Mouse (Mus musculus) cortical plate, adult 2 months (tissue): ENCODE measurements at regions not wholly inside any gene's neighbourhood (a gene's known extent, or its start where the extent isn't known, plus 50 kb on each side); places are given as distances from the start of the nearest gene placed in this dataset.
A peak's percentile ranks its signal among the peaks of the same experiment; 100 is the strongest.

ENCODE experiments used
- H3K27ac ChIP-seq: fragments of 200-500 bp; 2 replicates; pipeline ENCODE4 v1.5.1; 2012; ENCODE audit warnings: low read length, control low read depth, inconsistent platforms; ENCODE audit not compliant: insufficient read depth
- H3K4me1 ChIP-seq: fragments of 200-500 bp; 2 replicates; pipeline ENCODE4 v1.6.1; 2011; ENCODE audit warnings: low read length; ENCODE audit not compliant: control insufficient read depth, insufficient read depth
- H3K4me3 ChIP-seq: fragments of 200-500 bp; 2 replicates; pipeline ENCODE4 v1.5.1; 2011; ENCODE audit warnings: mild to moderate bottlenecking, low read length, control low read depth; ENCODE audit not compliant: insufficient read depth
- CTCF ChIP-seq: fragments of 200-500 bp; IDR thresholded peaks from 2 replicates; pipeline ENCODE4 v1.5.1; 2011; ENCODE audit warnings: mild to moderate bottlenecking, control low read depth, low read length; ENCODE audit not compliant: insufficient read depth; ENCODE audit errors: extremely low read depth
- POLR2A ChIP-seq: fragments of 200-500 bp; IDR thresholded peaks from 2 replicates; pipeline ENCODE4 v1.6.1; 2011; ENCODE audit warnings: mild to moderate bottlenecking, low read length, control low read depth; ENCODE audit not compliant: insufficient read depth; ENCODE audit errors: extremely low read depth

DNA sequence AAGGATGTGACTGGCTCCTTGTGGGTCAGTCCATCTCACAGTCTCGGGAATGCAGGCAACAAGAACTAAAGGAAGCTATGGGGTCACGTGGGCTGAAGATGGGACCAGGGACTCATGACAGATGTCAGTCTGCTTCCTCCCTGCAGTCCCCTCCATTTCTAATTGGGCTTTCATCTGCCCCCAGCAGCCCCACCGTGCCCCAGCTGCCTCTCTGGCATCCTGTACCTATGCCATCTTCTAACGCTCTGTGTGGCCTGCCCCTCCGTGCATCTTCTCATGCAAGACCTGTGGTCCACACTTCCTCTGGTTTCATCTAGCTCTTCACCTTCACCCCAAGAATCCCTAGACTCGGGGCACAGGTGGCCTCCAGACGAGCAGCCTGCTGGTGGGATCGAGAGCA is 115.4 kb upstream of the Csf3r start:
- no peak for TF ChIP-seq CTCF
- H3K27ac ChIP-seq, result no peak overlapping the region
- H3K4me3 ChIP-seq, result no peak overlapping the region
- no peaks in the 10 kb centered on the region for H3K4me1 ChIP-seq

DNA sequence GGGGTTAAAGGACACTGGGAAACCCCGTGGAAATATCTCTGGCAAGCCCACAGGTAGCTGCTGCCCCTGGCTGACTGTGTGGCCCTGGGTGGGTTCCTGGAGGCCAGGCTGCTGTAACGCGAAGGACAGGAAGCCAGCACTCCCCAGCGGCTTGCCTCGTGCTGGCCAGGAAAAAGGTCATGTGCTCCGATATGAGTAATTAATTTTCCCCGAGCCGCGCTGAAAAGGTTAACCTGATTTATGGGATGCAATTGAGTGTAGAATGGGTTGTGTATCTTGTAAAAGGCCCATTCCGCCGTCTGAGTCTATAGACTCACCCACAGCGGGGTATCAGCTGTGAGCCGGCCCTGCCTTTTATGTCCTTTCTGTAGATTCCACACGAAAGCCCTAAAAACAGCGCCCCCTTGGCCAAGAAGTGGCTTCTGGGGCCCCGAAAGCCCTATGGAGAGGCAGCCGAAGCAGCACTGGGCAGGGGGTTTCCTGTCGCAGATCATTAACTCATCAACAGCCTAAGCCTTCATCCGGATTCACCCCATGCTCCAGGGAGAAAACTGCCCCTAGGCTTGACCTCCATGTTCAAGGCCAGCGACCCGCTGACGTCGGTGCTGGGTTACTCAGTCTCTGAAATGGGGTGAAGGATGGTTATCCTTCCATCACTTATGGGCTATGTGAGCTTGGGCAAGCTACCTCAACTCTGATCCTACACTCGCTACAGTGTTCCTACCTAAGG is 112.6 kb upstream of the Csf3r start:
- no peak overlapping the region for H3K27ac ChIP-seq
- H3K4me1 ChIP-seq, result no peaks in the 10 kb centered on the region
- no peak overlapping the region for H3K4me3 ChIP-seq
- TF ChIP-seq CTCF, result no peak

DNA sequence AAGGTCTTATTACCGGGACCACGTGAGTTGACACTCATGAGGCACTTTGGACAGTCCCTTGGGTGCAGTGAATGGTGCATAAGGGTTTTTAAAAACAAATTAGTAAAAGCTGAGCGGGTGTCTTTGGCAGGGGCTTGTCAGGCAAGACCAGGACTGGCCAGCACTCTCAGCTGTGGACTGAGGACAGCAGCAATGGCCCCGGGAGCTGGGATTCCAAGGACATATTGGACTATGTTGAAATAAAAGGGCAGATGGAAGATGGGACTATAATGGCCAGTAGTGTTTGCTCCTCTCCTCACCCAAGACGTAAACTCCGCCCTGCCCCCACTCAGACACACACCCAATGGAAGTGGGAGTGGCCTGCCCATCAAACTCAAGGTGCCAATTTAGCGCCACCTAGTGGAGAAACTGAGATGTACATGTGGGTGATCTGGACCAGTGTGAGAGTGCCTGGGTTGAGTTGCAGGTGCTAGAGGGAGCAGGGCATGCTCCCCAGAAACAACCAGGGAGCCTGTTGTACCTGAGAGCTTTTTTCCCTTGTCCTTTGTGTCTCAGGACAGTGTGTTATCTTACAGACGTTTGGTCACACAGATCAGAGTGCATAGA is 111.8 kb upstream of the Csf3r start:
- TF ChIP-seq POLR2A (no peak), CTCF (peak; percentile 66)
- H3K4me3 ChIP-seq, result no peak overlapping the region
- H3K4me1 ChIP-seq, result no peaks in the 10 kb centered on the region
- H3K27ac ChIP-seq, result no peak overlapping the region

DNA sequence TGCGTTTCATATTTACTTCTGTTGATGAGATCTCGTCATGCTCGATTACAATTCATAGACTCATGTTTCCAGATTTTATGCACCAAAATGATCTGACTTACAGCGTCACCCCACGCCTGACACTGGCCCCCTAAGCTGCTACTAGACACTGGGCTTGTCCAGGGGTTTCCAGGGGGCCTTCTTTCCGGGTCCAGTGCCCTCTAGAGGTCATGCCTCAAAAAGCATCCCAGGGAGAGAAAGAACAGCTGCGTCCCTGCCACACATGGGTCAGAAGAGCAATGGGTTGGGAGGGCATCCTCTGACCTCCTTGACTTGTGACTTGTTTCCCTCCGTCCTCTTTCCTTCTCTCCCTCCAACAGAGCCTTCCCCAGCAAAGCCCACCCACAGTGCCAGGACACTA is 109.2 kb upstream of the Csf3r start:
- Histone ChIP-seq H3K27ac (no peak overlapping the region), H3K4me1 (no peaks in the 10 kb centered on the region), H3K4me3 (no peak overlapping the region)
- no peak for TF ChIP-seq POLR2A
- peak; percentile 23; the same call in 1 of the 2 replicates for TF ChIP-seq CTCF

DNA sequence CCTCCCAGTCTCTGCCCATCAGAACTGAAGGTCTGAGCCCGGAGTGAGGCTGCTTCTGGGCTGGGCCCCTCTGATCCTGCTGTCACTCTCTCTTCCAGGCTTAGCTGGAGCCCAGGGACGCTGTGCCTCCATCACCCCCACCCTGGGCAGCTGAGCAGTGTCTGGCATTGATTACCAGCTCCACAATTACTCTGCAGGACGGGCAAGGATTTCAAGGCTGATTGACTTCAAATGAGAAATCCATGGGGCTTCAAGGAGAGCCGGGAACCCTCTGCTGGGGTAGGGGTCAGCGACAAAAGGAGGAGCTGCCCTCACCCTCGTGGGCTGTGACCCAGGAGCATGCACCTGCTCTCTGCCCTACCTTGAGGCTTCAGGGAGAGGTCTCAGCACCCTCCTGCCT is 107.1 kb upstream of the Csf3r start:
- TF ChIP-seq CTCF (no peak), POLR2A (no peak)
- H3K4me1 ChIP-seq, result no peaks in the 10 kb centered on the region
- no peak overlapping the region for H3K27ac ChIP-seq
- H3K4me3 ChIP-seq, result no peak overlapping the region

DNA sequence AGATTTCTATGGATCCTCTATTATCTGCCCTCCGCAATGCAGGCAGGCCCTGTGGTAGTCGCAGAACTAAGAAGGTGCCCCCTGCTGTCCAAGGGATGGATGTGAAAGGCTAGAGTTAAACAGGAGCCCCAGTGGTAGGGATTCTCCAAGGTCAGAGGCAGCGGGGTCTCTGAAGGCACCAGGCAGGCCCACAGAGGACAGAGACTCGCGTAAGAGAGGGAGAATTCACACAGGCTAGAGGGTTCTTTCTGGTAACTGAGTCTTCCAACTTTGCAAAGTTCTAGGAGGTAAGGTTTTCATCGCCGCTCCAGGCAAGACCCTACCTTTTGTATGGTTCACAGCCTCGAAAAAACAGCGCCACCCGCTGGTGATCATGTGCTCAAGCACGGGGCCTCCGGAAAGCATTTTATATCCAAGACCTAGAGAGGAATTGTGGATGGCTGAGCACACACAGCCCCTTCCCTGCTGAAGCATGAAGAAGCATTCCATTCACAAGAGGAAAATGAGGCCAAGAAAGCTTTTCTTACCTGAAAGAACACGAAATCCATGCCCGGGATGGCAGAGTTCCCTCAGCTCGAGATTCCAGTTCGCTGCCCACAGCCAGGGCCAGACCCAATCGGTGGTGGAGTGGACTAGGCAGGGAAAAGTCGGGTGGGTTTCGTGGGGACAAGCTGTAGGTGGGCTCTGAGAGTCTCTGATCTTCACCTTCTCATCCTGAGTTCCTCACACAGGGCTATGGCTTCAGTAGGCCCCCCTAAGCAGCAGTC is 102.6 kb upstream of the Csf3r start:
- peak; percentile 36; the same call in 1 of the 2 replicates for TF ChIP-seq CTCF
- TF ChIP-seq POLR2A, result no peak
- no peaks in the 10 kb centered on the region for H3K4me1 ChIP-seq
- H3K27ac ChIP-seq, result no peak overlapping the region
- no peak overlapping the region for H3K4me3 ChIP-seq

DNA sequence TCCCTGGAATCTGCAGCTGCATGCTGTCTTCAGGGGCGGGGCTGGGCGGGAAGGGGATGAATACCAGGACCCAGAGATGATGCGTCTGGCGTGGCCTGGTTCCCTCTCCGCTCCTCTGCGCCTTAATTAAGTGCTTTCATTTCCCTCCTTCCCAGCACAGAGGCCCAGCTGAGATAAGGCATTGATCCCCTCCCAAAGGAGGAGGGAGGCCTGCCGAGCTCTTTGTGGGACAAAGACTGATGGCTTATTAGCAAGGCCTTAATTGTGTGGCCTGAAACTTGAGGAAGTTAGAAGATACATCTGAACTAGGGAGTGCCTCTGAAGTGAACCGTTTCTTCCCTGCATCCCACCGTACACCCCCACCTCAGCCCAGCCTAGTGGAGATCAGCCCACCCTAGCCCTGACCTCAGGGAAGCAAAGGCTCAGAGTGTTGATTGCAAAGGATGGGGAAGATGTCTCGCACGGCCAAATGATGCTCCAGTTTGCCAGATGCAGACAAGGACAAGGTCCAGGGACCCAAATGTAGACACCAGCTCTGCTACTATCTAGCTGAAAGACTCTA is 102.0 kb upstream of the Csf3r start:
- no peak for TF ChIP-seq CTCF
- TF ChIP-seq POLR2A, result no peak
- H3K27ac ChIP-seq, result no peak overlapping the region
- no peak overlapping the region for H3K4me3 ChIP-seq
- H3K4me1 ChIP-seq, result no peaks in the 10 kb centered on the region

DNA sequence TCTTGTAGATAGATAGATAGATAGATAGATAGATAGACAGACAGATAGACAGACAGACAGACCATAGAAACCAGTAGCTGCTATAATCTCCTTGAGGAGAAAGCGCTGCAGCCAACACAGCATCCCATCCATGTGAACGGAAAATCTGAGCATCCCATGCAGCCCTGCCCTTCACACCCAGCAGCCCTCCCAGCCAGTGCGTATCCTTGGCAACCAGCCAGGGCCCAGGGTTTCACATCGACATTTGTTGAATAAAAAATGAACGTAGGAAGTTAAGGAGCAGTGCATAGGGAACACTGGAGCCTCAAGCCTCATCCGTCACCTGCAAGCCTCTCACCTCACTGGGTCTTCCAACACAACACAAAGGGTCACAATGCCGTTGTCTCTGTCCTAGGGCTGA is 101.1 kb upstream of the Csf3r start:
- Histone ChIP-seq H3K27ac (no peak overlapping the region), H3K4me1 (no peaks in the 10 kb centered on the region), H3K4me3 (no peak overlapping the region)
- TF ChIP-seq POLR2A (no peak), CTCF (no peak)

DNA sequence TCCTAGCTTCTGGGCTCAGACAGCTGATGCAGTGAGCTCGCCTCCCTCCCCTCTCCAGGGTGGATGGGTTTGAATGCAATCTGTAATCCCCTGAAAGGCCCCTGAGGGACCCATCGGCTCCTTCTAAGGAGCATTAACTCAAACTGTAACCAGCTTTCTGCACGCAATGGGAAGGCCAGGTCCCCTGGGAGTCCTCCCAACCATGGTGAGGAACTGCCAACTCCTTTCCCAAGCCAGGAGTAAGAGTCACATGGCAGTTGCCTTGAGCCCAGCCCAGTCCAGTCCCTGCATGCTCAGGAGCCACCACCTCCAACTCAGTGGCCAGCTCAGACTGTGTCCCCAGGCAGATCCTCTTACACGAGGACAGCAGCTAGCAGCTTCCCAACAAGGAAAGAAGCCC is 96.2 kb upstream of the Csf3r start:
- no peak overlapping the region for H3K4me3 ChIP-seq
- no peaks in the 10 kb centered on the region for H3K4me1 ChIP-seq
- no peak overlapping the region for H3K27ac ChIP-seq
- no peak for TF ChIP-seq POLR2A
- no peak for TF ChIP-seq CTCF

DNA sequence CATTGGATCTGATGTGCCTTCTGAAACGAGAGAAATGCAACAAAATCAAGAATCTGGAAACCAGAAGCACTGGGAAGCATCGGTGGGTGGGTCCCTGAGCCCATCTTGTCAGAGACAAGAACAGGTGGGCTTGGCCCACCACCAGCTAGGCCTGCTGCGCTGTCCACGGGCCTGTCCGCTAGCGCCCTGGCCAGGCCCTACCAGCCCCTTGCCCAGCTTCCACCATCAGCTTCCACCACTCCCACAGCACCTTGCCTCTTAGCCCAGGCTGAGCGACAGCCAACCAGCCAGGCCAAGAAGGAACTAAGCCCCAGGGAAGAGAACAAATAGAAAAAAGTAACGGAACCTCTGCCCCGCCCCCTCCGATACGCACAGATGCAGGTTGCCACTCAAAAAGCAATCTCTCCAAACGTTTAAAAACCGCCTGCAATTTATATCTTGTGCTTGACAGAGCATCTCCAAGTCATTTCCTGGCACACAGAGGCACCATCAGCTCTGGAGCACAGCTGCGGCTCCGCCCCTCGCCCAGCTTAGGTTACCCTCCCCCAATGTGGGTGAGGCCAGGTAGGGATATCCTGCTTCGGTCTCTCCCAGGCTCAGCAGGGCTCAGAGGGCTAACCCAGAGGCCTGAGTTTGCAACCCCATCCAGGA is 95.1 kb upstream of the Csf3r start:
- H3K27ac ChIP-seq, result no peak overlapping the region
- H3K4me3 ChIP-seq, result no peak overlapping the region
- H3K4me1 ChIP-seq, result no peaks in the 10 kb centered on the region
- no peak for TF ChIP-seq CTCF
- no peak for TF ChIP-seq POLR2A

DNA sequence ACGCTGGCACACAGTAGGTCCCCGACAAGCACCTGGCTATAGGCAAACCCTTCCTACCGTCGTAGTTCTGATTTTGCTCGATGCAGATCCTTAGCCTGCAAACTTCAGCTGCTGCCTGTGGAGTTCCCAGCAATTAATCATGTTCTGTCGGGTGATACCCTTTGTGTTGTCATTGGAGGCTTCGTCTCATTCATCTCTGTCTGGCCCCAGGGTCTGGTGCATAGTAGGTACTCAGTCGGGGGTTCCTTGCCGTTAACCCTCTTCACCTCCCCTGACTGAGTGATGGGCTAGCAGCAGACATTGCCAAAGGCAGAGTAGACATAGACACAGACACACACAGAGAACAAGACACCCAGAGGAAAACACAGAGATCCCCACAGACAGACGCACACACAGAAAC is 93.6 kb upstream of the Csf3r start:
- H3K4me1 ChIP-seq, result no peaks in the 10 kb centered on the region
- no peak overlapping the region for H3K27ac ChIP-seq
- H3K4me3 ChIP-seq, result no peak overlapping the region
- TF ChIP-seq POLR2A (no peak), CTCF (no peak)
